10 mouse cellular contexts compared by ENCODE assay signal in genomic region chr11:86930636-86931180, GRCm38 (mm10).
DNase-seq lines count a peak whose midpoint lies in the region.
"Had no signal": no experiment of that assay in that cellular context is flagged by ENCODE, and none has a peak within 500 bp of the region (broad histone marks: within the 10 kb centered on the region; RNA-seq: fewer than 3 reads in every experiment).

No protein-coding gene starts in this region.

- peak; percentile 34 for DNase-seq in retina, postnatal 1 day
- no peak for DNase-seq in retina, embryonic 14.5 days (ENCODE audit: low spot score)
- peak; percentile 73 for DNase-seq in layer of hippocampus, adult 11-12 months (ENCODE audit: low spot score)
- peak; percentile 84 to 90 for DNase-seq in left cerebral cortex, postnatal 25 days (ENCODE audit: low spot score in 2 of 2)
- peak; percentile 85 for DNase-seq in telencephalon, adult 2 months (ENCODE audit: low read depth, low spot score)
- DNase-seq in heart, adult 9 months (ENCODE audit: low spot score in 2 of 2) = no peak
- DNase-seq in spleen, postnatal 36 days (ENCODE audit: low spot score in 2 of 2) = no peak
- no peak for DNase-seq in heart, postnatal 4 days
- DNase-seq: kidney, postnatal 4 days; lung, postnatal 4 days had no signal

- intact Hi-C loops in left cerebral cortex, postnatal 25 days (cut with DNase I) = no loop called here

Comparison
In these comparisons a context has a peak if more than half of its experiments do, and no peak if none do; other contexts are left out.
1. DNase-seq: peak in retina, postnatal 1 day (single experiment), layer of hippocampus, adult 11-12 months (single experiment), left cerebral cortex, postnatal 25 days (2 of 2) and telencephalon, adult 2 months (single experiment); none in retina, embryonic 14.5 days (single experiment), heart, adult 9 months (0 of 2), spleen, postnatal 36 days (0 of 2) and heart, postnatal 4 days (single experiment).